8 mouse cellular contexts compared by ENCODE assay signal in the genomic region with DNA sequence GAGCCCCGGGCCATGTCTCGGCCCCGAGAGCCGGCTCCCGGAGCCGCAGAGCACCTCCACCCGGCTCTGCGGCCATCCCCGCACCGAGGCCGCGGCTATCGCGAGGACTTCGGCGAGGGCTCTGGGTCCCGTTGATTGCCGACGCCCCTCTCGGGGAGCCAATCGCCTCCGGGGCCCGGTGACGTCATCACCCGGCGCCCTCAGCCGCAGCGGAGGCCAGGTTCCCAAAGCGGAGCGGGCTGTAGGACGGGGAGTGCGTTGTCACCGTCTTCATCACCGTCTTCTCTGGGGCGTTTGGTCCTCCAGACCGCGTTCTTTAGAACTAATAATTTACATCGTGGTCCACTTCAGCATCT. TPM values are rescaled to one million over a fixed set of nuclear protein-coding genes. Genes with fewer than 3 reads are reported as not detected.
DNase-seq lines count a peak whose midpoint lies in the region; ATAC-seq and TF ChIP-seq lines count a peak whose summit lies in the region.

A gene (minus strand): TSS at position 123 of the 356 bp plus-strand sequence.

- peaks cover 38% of the 10 kb centered on the region for H3K36me3 ChIP-seq in embryonic facial prominence, embryonic 14.5 days (ENCODE audit: control insufficient read depth, insufficient read depth, low read length)
- peaks cover 35% of the 10 kb centered on the region for H3K36me3 ChIP-seq in limb, embryonic 14.5 days (ENCODE audit: control insufficient read depth, insufficient read depth, low read length)
- H3K36me3 ChIP-seq in midbrain, postnatal 0 days (ENCODE audit: insufficient read depth, low read length), result peaks cover 13% of the 10 kb centered on the region

- TF ChIP-seq CTCF in midbrain, postnatal 0 days (IDR thresholded peaks at IDR 0.05), result no peak

- peak; percentile 92 for DNase-seq in 3T3-L1 (ENCODE audit: low read depth, low spot score)
- peak; percentile 92 to 96 for DNase-seq in adrenal gland, postnatal 4 days (ENCODE audit: low spot score in 2 of 2)
- DNase-seq in embryonic facial prominence, embryonic 14.5 days (ENCODE audit: low spot score), result peak; percentile 97
- DNase-seq in heart, adult 8-10 months (ENCODE audit: low spot score), result peak; percentile 96
- peak; percentile 96 for DNase-seq in kidney, adult 9 months
- DNase-seq in limb, embryonic 14.5 days (ENCODE audit: low spot score), result peak; percentile 95
- DNase-seq in midbrain, postnatal 0 days (ENCODE audit: low spot score), result peak; percentile 97
- peak; percentile 95 to 96 for DNase-seq in spleen, postnatal 14 days (ENCODE audit: low spot score in 2 of 2)

- WGBS in embryonic facial prominence, embryonic 14.5 days, result 0% methylated on average over 10 of the region's 38 CpGs
- WGBS in limb, embryonic 14.5 days, result under 1% methylated on average over 37 of the region's 38 CpGs
- 0% methylated on average over 37 of the region's 38 CpGs for WGBS in midbrain, postnatal 0 days

- no peaks in the 10 kb centered on the region for H3K9me3 ChIP-seq in embryonic facial prominence, embryonic 14.5 days (ENCODE audit: control insufficient read depth, low read length)
- no peaks in the 10 kb centered on the region for H3K9me3 ChIP-seq in limb, embryonic 14.5 days (ENCODE audit: control insufficient read depth, low read length)
- H3K9me3 ChIP-seq in midbrain, postnatal 0 days (ENCODE audit: low read length), result no peaks in the 10 kb centered on the region

- ATAC-seq in embryonic facial prominence, embryonic 14.5 days (ENCODE audit: low read depth), result peak; percentile 97
- peak; percentile 98 for ATAC-seq in limb, embryonic 14.5 days (ENCODE audit: low FRiP score, low read depth)
- peak; percentile 97 for ATAC-seq in midbrain, postnatal 0 days (ENCODE audit: low FRiP score)

- peak within 1 kb of the TSS; percentile 93 for H3K4me3 ChIP-seq in embryonic facial prominence, embryonic 14.5 days (ENCODE audit: low read depth, low read length)
- H3K4me3 ChIP-seq in limb, embryonic 14.5 days (replicated peaks; ENCODE audit: low read length), result peak within 1 kb of the TSS; percentile 90
- peak within 1 kb of the TSS; percentile 90 for H3K4me3 ChIP-seq in midbrain, postnatal 0 days (ENCODE audit: low read depth, low read length)

- no peaks in the 10 kb centered on the region for H3K27me3 ChIP-seq in embryonic facial prominence, embryonic 14.5 days (replicated peaks; ENCODE audit: control insufficient read depth, insufficient read depth, low read length)
- H3K27me3 ChIP-seq in limb, embryonic 14.5 days (ENCODE audit: control insufficient read depth, insufficient read depth, low read length), result no peaks in the 10 kb centered on the region
- no peaks in the 10 kb centered on the region for H3K27me3 ChIP-seq in midbrain, postnatal 0 days (ENCODE audit: insufficient read depth, low read length)

- peak within 1 kb of the TSS; percentile 93 for H3K9ac ChIP-seq in embryonic facial prominence, embryonic 14.5 days (ENCODE audit: low read depth, low read length)
- peak within 1 kb of the TSS; percentile 94 for H3K9ac ChIP-seq in limb, embryonic 14.5 days (ENCODE audit: low read depth, low read length, severe bottlenecking)
- peak within 1 kb of the TSS; percentile 93 for H3K9ac ChIP-seq in midbrain, postnatal 0 days (replicated peaks; ENCODE audit: low read length, poor library complexity, severe bottlenecking)

- peak within 1 kb of the TSS; percentile 78 for H3K27ac ChIP-seq in embryonic facial prominence, embryonic 14.5 days (replicated peaks; ENCODE audit: low read depth, low read length)
- peak within 1 kb of the TSS; percentile 78 for H3K27ac ChIP-seq in limb, embryonic 14.5 days (replicated peaks; ENCODE audit: low read depth, low read length)
- H3K27ac ChIP-seq in midbrain, postnatal 0 days (ENCODE audit: low read depth, low read length), result peak within 1 kb of the TSS; percentile 80

- peak within 1 kb of the TSS; percentile 92 for H3K4me2 ChIP-seq in embryonic facial prominence, embryonic 14.5 days (ENCODE audit: low read depth, low read length)
- H3K4me2 ChIP-seq in limb, embryonic 14.5 days (replicated peaks; ENCODE audit: low read depth, low read length, severe bottlenecking), result peak within 1 kb of the TSS; percentile 80
- H3K4me2 ChIP-seq in midbrain, postnatal 0 days (ENCODE audit: low read depth, low read length, poor library complexity, severe bottlenecking), result peak within 1 kb of the TSS; percentile 53

- peak; percentile 95 for TF ChIP-seq POLR2A in limb, embryonic 14.5 days (IDR thresholded peaks at IDR 0.05; ENCODE audit: borderline replicate concordance, extremely low read depth, insufficient read depth, insufficient read length)

- H3K4me1 ChIP-seq in embryonic facial prominence, embryonic 14.5 days (ENCODE audit: control insufficient read depth, insufficient read depth, low read length), result peaks cover 6% of the 10 kb centered on the region
- peaks cover 4% of the 10 kb centered on the region; the same call in 1 of the 2 replicates for H3K4me1 ChIP-seq in limb, embryonic 14.5 days (ENCODE audit: control insufficient read depth, insufficient read depth, low read length)
- H3K4me1 ChIP-seq in midbrain, postnatal 0 days (ENCODE audit: insufficient read depth, low read length), result no peaks in the 10 kb centered on the region

RNA-seq across cellular contexts. Expression of the gene that starts here (rescaled TPM):
- total RNA-seq in adrenal gland, postnatal 4 days (2021), result 10 to 100 TPM; 53.9 to 60.4 TPM
- polyA plus RNA-seq in embryonic facial prominence, embryonic 14.5 days (2014; fragmentation: Nextera tagmentation; extraction: Ambion mirVana), result 75.3 and 78.0 TPM in 2 replicates
- 10 to 100 TPM; 11.4 to 20.0 (median 13.8) TPM for total RNA-seq in heart, adult 8-10 months (2022)
- 83.0 and 110 TPM in 2 replicates for polyA plus RNA-seq in limb, embryonic 14.5 days (2012; rRNA removed)
- 77.8 and 86.8 TPM in 2 replicates for polyA plus RNA-seq in limb, embryonic 14.5 days (2014; fragmentation: Nextera tagmentation; extraction: Ambion mirVana)
- 245 and 286 TPM in 2 replicates for total RNA-seq in midbrain, postnatal 0 days (2014; rRNA removed)
- polyA plus RNA-seq in midbrain, postnatal 0 days (2015; fragmentation: Nextera tagmentation; extraction: Ambion mirVana), result 120 and 125 TPM in 2 replicates

Comparison
In these comparisons a context has a peak if more than half of its experiments do, and no peak if none do; other contexts are left out.
1. Peak in every context shown above with its lines: DNase-seq, ATAC-seq, H3K4me3 ChIP-seq and H3K27ac ChIP-seq.